Mouse (Mus musculus): ENCODE measurements around the gene Ywhae. TPM values are rescaled to one million over a fixed set of nuclear protein-coding genes. Genes with fewer than 3 reads are reported as not detected.
"Not testable (repeated sequence)": the region's sequence is repeated elsewhere in the genome, so short reads cannot be mapped to it uniquely, and the experiment has no call there.

Gene Ywhae
- 363 and 366 TPM in 2 replicates for total RNA-seq (2017)

DNA sequence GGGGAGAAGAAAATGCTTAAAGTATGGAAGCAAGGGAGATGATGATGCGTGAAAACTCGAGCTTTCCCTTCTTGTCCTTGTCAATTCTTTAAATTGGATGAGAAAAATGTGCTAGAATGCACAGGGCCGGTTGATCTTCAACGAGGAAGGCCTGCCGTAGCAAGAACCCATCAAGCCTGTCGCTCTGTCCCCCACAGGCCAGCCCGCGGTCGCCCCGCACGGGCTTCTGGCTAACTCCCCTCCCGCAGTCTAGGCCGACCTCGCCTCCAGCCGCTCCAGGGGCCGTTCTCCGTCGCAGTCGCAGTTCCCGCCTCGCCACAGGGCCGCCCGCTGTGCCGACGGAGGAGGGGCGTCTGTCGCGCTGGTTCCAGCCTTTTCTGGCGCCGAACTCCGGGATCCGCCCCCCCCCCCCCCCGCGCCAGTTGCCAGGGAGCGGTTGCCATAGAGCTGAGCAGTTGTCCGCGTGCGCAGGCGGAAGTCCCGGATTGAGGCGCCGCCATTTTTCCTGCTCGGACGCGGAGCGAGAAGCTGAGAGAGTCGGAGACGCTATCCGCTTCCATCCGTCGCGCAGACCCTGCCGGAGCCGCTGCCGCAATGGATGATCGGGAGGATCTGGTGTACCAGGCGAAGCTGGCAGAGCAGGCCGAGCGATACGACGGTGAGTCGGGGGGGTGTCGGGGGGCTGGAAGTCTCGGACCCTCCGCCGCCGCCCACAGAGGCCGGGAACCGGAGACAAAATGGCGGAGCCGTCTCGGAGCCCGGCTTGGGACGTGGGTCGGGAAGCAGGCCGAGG is at the start of gene Ywhae:
Ywhae (plus strand) TSS at position 436 of the 793 bp plus-strand sequence.
- ATAC-seq (replicated peaks in 1 of 2; ENCODE audit: insufficient read depth in 1 of 2, low FRiP score in 2 of 2, low TSS enrichment in 1 of 2, low read depth in 1 of 2, poor library complexity in 2 of 2, severe bottlenecking in 2 of 2): peak; percentile 76 to 91

DNA sequence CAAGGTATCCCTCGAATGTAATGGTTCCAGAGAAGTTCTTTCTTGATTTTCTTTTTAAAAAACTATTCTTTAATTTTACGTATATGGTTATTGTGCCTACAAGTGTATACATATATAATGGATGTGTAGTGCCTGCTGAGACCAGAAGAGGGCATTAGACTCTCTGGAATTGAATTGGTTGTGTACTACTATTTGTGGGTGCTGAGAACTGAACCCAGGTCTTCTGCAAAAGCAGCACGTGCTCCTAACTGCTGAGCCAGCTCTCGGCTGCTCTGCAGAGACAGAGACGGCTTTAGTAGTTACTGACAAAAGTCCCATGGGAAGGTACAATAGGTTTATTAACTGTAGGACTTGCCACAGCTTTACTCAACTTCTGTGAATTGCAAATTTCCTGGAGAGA is 48.2 kb upstream of the Ywhae start:
- no peak for ATAC-seq (replicated peaks in 1 of 2; ENCODE audit: insufficient read depth in 1 of 2, low FRiP score in 2 of 2, low TSS enrichment in 1 of 2, low read depth in 1 of 2, poor library complexity in 2 of 2, severe bottlenecking in 2 of 2)

DNA sequence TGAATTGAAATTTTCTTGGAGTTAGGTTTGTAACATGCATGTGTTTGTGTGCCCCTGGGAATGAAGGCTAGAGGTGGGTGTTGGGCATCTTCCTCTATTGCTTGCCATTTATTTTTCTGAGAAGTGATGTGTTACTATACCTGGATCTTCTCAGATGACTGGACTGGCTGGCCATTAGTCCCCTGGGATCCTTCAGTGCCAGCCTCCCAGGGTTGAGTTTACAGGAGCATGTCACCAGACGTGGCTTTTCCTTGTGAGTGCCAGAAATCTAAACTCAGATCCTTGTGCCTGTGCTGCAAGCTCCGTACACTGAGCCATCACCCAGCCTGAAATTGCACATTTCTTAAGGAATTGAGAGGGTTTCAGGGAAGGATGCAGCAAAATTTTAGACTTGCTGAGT is 47.7 kb upstream of the Ywhae start:
- no peak for ATAC-seq (replicated peaks in 1 of 2; ENCODE audit: insufficient read depth in 1 of 2, low FRiP score in 2 of 2, low TSS enrichment in 1 of 2, low read depth in 1 of 2, poor library complexity in 2 of 2, severe bottlenecking in 2 of 2)

DNA sequence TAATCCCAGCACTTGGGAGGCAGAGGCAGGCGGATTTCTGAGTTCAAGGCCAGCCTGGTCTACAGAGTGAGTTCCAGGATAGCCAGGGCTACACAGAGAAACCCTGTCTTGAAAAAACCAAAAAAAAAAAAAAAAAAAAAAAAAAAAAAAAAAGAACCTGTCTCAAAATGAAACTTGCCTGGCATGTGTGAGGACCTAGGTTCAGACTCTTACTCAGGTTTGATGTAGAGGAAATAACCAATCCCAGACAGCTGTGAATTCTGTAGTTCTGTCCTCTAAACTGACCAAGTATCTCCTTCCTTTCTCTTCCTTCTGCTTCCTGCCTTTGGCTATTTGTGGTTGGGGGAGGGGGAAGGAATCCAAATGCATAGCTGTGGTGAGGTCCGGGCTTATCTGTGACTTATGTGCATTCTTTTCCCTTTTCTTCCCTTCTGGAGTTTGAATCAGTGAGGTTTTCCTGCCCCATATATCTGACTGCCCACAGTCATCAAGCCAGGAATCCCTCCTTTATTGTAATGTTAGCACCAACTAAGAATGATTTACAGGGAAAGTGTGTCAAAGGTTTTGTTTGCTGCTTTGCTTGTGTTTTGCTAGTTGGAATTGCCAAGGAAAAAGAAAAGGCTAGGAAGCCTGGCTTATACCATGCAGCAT is 45.2 kb upstream of the Ywhae start:
- ATAC-seq (replicated peaks in 1 of 2; ENCODE audit: insufficient read depth in 1 of 2, low FRiP score in 2 of 2, low TSS enrichment in 1 of 2, low read depth in 1 of 2, poor library complexity in 2 of 2, severe bottlenecking in 2 of 2): no peak; a peak in 1 of 4 replicates

DNA sequence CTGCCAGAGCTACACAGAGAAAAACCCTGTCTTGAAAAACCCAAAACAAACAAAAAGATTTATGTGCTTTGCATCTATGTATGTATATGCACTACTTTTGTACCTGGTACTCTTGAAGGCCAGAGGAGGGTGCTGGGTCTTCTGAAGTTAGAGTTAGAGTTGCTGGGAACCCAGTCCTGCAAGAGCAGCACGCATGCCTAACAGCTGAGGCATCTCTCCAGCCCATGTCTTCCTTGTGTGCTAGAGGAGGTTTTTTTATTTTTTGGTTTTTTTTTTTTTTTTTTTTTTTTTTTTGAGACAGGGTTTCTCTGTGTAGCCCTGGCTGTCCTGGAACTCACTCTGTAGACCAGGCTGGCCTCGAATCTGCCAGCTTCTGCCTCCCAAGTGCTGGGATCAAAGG is 44.5 kb upstream of the Ywhae start:
- no peak for ATAC-seq (replicated peaks in 1 of 2; ENCODE audit: insufficient read depth in 1 of 2, low FRiP score in 2 of 2, low TSS enrichment in 1 of 2, low read depth in 1 of 2, poor library complexity in 2 of 2, severe bottlenecking in 2 of 2)

DNA sequence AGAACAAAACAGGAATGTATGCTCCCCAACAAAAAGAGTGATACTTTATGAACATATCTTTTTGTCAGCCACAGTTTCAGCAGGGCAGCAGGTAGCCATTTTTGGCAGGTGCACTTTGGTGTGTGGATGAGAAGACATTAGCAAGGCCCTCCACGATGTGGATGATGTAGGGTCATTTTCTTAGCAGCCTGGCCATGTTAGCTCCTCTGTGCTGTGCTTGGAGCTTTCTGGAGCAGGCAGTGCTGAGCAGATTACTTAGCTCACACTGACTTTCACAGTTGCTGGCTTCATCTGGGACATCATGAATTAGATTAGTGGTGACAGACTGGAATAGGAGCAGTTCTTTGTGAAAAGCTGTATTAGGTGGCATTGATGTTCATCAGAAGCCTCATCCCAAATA is 42.7 kb upstream of the Ywhae start:
- ATAC-seq (replicated peaks in 1 of 2; ENCODE audit: insufficient read depth in 1 of 2, low FRiP score in 2 of 2, low TSS enrichment in 1 of 2, low read depth in 1 of 2, poor library complexity in 2 of 2, severe bottlenecking in 2 of 2): no peak

DNA sequence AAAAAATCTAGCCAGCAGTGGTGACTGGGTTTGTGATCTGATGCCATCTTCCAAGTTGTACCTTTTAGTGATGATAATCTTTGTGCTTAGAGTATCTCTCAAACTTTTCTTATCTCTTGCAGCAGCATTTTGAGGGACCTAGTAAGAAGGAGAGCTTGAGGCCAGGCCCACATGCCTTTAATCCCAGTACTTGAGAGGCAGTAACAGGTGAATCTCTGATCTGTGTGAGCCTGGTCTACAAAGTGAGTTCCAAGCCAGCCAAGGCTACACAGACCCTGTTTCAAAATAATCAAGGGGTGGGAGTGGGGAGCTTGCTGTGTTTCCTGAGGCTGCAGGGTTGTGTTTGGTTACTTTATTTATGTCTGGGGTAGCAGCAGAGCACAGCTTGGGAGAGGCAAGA is 41.6 kb upstream of the Ywhae start:
- ATAC-seq (replicated peaks in 1 of 2; ENCODE audit: insufficient read depth in 1 of 2, low FRiP score in 2 of 2, low TSS enrichment in 1 of 2, low read depth in 1 of 2, poor library complexity in 2 of 2, severe bottlenecking in 2 of 2): no peak

DNA sequence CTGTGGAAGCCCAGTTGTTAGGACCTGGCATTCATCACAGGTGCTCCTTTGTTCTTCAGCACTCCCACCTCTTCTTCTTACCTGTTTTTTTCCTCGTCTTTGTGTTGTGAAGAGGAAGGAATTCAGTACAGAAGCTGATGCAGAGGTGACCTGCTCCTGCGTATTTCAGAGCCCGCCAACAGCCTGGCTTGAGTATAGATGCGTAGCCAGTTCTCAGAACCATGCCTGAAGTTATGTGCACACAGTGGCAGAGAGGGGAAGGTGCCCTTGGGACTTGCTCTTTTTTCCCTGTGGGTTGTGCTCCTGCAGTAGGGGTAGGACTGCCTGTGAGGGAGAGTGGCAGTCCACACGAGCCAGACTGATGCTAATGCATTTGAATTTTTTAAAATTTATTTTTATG is 39.1 kb upstream of the Ywhae start:
- no peak for ATAC-seq (replicated peaks in 1 of 2; ENCODE audit: insufficient read depth in 1 of 2, low FRiP score in 2 of 2, low TSS enrichment in 1 of 2, low read depth in 1 of 2, poor library complexity in 2 of 2, severe bottlenecking in 2 of 2)

DNA sequence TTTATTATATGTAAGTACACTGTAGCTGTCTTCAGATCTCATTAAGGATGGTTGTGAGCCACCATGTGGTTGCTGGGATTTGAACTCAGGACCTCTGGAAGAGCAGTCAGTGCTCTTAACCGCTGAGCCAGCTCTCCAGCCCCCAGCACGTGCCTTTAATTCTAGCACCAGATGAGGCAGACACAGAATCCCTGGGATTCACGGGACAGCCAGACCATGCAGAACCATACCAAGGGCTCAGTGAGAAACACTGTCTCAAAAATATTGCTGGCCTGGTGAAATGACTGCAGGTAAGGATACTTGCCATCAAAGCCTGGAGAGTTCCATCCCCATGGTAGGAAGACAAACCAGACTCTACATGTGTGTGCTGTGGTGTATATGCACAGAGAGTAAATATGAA is 35.2 kb upstream of the Ywhae start:
- ATAC-seq (replicated peaks in 1 of 2; ENCODE audit: insufficient read depth in 1 of 2, low FRiP score in 2 of 2, low TSS enrichment in 1 of 2, low read depth in 1 of 2, poor library complexity in 2 of 2, severe bottlenecking in 2 of 2): not testable (repeated sequence)

DNA sequence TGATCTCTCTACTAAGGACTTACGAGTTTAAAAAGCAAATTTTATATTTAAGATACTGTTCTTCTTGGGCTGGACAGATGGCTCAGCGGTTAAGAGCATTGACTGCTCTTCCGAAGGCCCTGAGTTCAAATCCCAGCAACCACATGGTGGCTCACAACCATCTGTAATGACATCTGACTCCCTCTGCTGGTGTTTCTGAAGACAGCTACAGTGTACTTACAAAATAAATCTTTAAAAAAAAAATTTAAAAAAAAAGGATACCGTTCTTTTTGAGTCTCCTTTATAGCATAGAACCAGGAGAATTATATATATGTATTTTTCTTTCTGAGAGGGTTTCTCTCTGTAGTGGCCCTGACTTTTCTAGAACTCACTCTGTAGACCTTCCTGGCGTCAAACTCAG is 32.1 kb upstream of the Ywhae start:
- ATAC-seq (replicated peaks in 1 of 2; ENCODE audit: insufficient read depth in 1 of 2, low FRiP score in 2 of 2, low TSS enrichment in 1 of 2, low read depth in 1 of 2, poor library complexity in 2 of 2, severe bottlenecking in 2 of 2): no peak

DNA sequence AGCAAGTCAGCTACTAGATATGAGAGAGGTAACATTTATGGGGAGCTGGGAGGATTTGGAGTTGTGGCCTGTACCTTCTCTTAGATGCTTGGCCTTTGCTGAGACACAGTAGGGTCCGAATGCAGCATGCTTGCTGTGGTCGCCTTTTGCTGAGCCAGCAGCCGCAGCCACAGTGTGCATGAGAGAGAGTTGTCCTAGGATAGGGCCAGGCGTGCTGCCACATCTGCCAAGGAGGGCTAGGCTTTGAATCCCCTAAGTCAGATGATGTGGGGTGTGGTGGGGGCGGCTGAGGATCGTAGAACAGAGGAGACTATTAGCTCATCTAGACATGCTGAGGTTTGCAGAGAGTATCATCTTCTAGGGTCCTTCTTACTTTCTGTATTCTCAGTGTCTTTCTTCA is 29.9 kb upstream of the Ywhae start:
- no peak for ATAC-seq (replicated peaks in 1 of 2; ENCODE audit: insufficient read depth in 1 of 2, low FRiP score in 2 of 2, low TSS enrichment in 1 of 2, low read depth in 1 of 2, poor library complexity in 2 of 2, severe bottlenecking in 2 of 2)

DNA sequence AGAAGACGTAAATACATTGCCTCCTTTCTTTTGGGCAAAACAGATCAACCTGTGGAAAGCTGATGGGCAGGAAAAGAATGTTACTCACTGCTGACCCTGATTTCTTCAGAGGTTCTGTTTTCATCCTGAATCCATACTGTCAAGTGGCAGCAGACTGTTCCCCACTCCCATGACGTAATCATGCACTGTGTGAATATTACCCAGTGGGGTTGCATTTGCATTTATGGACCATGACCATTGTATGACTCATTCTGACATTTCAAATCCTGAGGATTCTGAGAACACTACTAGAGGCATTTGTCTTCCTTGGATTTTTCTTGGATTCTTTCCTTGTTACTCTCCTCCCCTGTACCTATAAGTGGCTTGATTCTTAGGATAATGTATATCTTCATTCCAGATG is 28.9 kb upstream of the Ywhae start:
- ATAC-seq (replicated peaks in 1 of 2; ENCODE audit: insufficient read depth in 1 of 2, low FRiP score in 2 of 2, low TSS enrichment in 1 of 2, low read depth in 1 of 2, poor library complexity in 2 of 2, severe bottlenecking in 2 of 2): no peak

DNA sequence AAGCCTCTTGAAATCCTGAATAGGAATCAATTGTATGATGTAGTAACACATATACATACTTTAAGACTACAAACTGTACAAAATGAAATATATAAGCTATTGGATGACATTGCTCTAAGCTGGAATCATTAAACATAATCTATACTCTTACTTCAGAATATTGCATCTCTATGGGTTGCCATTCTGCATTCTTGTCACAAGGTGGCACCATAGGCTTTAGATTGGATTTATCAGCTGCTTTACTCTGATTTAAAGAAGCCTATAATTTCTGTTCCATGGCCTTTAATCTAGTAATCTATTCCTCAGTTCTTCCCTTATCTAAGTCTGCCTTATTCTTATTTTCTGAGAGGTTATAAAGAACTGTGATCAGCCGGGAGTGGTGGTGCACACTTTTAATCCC is 18.7 kb upstream of the Ywhae start:
- ATAC-seq (replicated peaks in 1 of 2; ENCODE audit: insufficient read depth in 1 of 2, low FRiP score in 2 of 2, low TSS enrichment in 1 of 2, low read depth in 1 of 2, poor library complexity in 2 of 2, severe bottlenecking in 2 of 2): no peak

DNA sequence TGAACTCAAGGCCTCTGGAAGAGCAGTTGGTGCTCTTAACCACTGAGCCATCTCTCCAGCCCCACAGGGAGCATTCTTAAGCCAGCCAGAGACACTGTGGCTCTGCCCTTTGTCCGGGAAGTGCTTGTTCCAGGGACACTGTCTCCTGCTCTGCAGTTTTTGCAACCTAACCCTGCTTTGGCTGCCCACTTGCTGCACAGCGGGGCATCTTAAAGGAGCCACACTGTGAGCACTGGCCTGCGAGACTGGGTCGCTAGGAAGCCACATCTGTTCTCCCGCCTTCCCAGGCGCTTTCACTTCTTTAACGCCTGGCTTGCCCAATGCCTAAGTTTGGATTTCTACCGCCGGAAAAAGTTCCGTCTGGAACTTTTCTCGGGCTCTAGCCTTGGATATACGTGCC is 17.1 kb upstream of the Ywhae start:
- no peak for ATAC-seq (replicated peaks in 1 of 2; ENCODE audit: insufficient read depth in 1 of 2, low FRiP score in 2 of 2, low TSS enrichment in 1 of 2, low read depth in 1 of 2, poor library complexity in 2 of 2, severe bottlenecking in 2 of 2)

DNA sequence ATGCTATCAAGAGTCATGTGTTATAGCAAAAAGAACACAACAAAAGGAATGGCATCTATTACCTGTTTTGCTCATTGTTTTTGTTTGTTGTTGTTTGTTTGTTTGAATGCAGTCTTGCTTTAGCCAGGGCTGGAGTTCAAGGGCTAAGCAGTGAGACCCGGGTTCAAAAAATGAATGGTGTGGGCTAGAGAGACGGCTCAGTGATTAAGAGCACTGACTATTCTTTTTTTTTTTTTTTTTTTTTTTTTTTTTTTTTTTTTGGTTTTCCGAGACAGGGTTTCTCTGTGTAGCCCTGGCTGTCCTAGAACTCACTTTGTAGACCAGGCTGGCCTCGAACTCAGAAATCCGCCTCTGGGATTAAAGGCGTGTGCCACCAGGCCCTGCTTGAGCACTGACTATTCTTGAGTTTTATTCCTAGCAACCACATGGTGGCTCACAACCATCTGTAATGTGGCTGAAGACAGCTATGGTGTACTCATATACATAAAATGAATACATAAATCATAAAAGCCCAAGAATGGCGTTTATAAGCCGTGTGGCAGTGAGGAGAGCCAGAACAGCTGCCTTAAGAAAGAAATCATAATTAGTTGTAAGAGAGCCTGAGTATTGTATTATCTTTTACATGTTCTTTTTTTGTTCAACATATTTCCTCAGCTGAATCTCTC is 15.9 kb upstream of the Ywhae start:
- ATAC-seq (replicated peaks in 1 of 2; ENCODE audit: insufficient read depth in 1 of 2, low FRiP score in 2 of 2, low TSS enrichment in 1 of 2, low read depth in 1 of 2, poor library complexity in 2 of 2, severe bottlenecking in 2 of 2): no peak

DNA sequence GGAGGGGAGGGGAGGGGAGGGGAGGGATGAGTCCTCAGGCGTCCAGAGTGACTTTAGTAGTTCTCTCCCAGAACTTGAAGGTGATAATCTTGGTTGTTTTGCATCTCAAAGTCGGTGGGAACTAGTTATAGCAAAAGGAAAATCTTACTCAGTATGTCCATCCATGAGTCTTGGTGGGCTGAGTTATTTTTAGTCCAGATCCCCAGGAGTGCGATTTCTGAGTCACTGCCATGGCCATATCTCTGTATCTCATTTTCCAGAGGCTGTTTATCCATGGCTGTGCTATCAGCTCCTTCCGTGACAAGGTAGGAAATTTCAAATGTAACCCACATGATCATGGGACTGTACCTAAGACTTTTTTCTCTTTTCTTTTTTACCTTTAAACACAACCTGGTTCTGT is 10.3 kb upstream of the Ywhae start:
- ATAC-seq (replicated peaks in 1 of 2; ENCODE audit: insufficient read depth in 1 of 2, low FRiP score in 2 of 2, low TSS enrichment in 1 of 2, low read depth in 1 of 2, poor library complexity in 2 of 2, severe bottlenecking in 2 of 2): no peak

DNA sequence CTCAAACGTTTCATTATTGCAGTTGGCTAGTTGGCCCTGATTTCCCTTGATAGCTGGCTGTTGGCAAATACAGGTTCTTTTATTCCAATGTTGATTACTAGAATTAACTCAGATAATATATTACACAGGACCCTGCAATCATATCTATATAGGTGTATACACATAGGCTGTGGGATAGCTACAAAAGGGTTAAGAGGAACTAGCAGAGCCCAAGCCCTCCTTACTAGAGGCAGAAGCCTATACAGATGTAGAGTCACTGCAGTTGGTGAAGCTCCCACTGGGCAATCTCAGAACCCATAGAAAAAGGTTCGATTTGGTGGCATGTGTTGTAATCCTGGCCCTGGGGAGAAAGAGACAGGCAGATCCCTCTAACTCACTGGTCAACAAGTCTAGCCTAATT is 5.5 kb upstream of the Ywhae start:
- ATAC-seq (replicated peaks in 1 of 2; ENCODE audit: insufficient read depth in 1 of 2, low FRiP score in 2 of 2, low TSS enrichment in 1 of 2, low read depth in 1 of 2, poor library complexity in 2 of 2, severe bottlenecking in 2 of 2): no peak

DNA sequence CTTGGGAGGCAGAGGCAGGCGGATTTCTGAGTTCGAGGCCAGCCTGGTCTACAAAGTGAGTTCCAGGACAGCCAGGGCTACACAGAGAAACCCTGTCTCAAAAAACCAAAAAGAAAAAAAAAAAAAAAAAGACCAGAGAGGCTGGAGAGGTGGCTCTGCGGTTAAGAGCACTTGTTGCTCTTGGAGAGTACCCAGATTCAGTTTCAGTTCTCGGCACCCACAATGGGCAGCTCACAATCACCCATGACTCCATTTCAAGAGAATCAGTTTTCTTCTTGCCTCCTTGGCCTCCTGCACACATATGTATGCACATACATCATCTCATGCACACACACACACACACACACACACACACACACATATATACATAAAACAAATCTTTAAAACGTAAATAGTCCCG is 5.0 kb upstream of the Ywhae start:
- not testable (repeated sequence) for ATAC-seq (replicated peaks in 1 of 2; ENCODE audit: insufficient read depth in 1 of 2, low FRiP score in 2 of 2, low TSS enrichment in 1 of 2, low read depth in 1 of 2, poor library complexity in 2 of 2, severe bottlenecking in 2 of 2)
